Mouse (Mus musculus): ENCODE measurements around the gene Gm11549. TPM values are rescaled to one million over a fixed set of nuclear protein-coding genes. Genes with fewer than 3 reads are reported as not detected.
A peak's percentile ranks its signal among the peaks of the same experiment; 100 is the strongest.

The Gm11549 gene
- polyA plus RNA-seq, 1 experiment from 2014 or later: 0.20 TPM

- Histone ChIP-seq H3K27me3 (replicated peaks; ENCODE audit: control insufficient read depth, insufficient read depth, low read length) (no peaks in the 10 kb centered on the region), H3K9ac (ENCODE audit: low read length) (no peak overlapping the region), H3K4me2 (ENCODE audit: low read length) (no peak overlapping the region), H3K4me1 (replicated peaks; ENCODE audit: control insufficient read depth, insufficient read depth, low read length) (no peaks in the 10 kb centered on the region), H3K27ac (ENCODE audit: low read depth) (no peak overlapping the region), H3K36me3 (ENCODE audit: control insufficient read depth, insufficient read depth, low read length) (no peaks in the 10 kb centered on the region), H3K4me3 (ENCODE audit: low read depth, low read length) (no peak overlapping the region), H3K9me3 (ENCODE audit: control insufficient read depth, low read length) (no peaks in the 10 kb centered on the region)
- DNase-seq (ENCODE audit: low spot score) (no peak), ATAC-seq (replicated peaks; ENCODE audit: low FRiP score, low TSS enrichment, low read depth) (no peak)
- 75% methylated on average over 7 of the region's 7 CpGs for WGBS
Observed at GRCm38 (mm10) chr3:36501546-36501945, 20.1 kb downstream of the Gm11549 start.

- H3K4me1 ChIP-seq (replicated peaks; ENCODE audit: control insufficient read depth, insufficient read depth, low read length): no peaks in the 10 kb centered on the region
- no peaks in the 10 kb centered on the region for H3K36me3 ChIP-seq (ENCODE audit: control insufficient read depth, insufficient read depth, low read length)
- no peaks in the 10 kb centered on the region for H3K27me3 ChIP-seq (replicated peaks; ENCODE audit: control insufficient read depth, insufficient read depth, low read length)
- H3K9ac ChIP-seq (ENCODE audit: low read length): no peak overlapping the region
- DNase-seq (ENCODE audit: low spot score) (peak; percentile 20), ATAC-seq (replicated peaks; ENCODE audit: low FRiP score, low TSS enrichment, low read depth) (no peak)
- H3K9me3 ChIP-seq (ENCODE audit: control insufficient read depth, low read length): no peaks in the 10 kb centered on the region
- WGBS: 83% methylated on average over 8 of the region's 8 CpGs
- H3K27ac ChIP-seq (ENCODE audit: low read depth): no peak overlapping the region
- H3K4me3 ChIP-seq (ENCODE audit: low read depth, low read length): no peak overlapping the region
- no peak overlapping the region for H3K4me2 ChIP-seq (ENCODE audit: low read length)
Observed at GRCm38 (mm10) chr3:36500976-36501375, 20.6 kb downstream of the Gm11549 start.

DNA sequence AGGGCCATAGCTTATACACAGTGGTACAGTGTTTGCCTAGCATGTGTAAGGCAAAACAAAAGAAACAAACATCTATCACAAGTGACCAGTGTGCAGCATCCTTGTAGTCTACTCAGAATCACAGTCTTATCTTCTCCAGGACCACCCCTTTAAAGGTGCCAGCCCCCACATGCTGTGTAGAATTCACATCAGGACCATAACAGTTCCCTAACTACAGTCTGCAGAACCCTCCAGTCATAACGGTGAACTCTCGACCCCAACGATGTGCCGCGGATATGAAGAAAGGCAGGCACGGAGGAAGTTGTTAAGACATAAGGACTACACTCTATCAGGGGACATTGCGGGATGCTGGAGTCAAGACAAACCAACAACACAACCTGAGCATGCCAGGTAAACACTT, 22.2 kb downstream of the Gm11549 start:
- H3K9ac ChIP-seq (ENCODE audit: low read length): no peak overlapping the region
- H3K27ac ChIP-seq (ENCODE audit: low read depth): no peak overlapping the region
- no peak overlapping the region for H3K4me2 ChIP-seq (ENCODE audit: low read length)
- H3K4me3 ChIP-seq (ENCODE audit: low read depth, low read length): no peak overlapping the region
- no peak for ATAC-seq (replicated peaks; ENCODE audit: low FRiP score, low TSS enrichment, low read depth)
- no peaks in the 10 kb centered on the region for H3K4me1 ChIP-seq (replicated peaks; ENCODE audit: control insufficient read depth, insufficient read depth, low read length)
- WGBS: 93% methylated on average over 7 of the region's 7 CpGs
- H3K9me3 ChIP-seq (ENCODE audit: control insufficient read depth, low read length): no peaks in the 10 kb centered on the region
- no peak for DNase-seq (ENCODE audit: low spot score)
- H3K36me3 ChIP-seq (ENCODE audit: control insufficient read depth, insufficient read depth, low read length): no peaks in the 10 kb centered on the region
- no peaks in the 10 kb centered on the region for H3K27me3 ChIP-seq (replicated peaks; ENCODE audit: control insufficient read depth, insufficient read depth, low read length)

DNA sequence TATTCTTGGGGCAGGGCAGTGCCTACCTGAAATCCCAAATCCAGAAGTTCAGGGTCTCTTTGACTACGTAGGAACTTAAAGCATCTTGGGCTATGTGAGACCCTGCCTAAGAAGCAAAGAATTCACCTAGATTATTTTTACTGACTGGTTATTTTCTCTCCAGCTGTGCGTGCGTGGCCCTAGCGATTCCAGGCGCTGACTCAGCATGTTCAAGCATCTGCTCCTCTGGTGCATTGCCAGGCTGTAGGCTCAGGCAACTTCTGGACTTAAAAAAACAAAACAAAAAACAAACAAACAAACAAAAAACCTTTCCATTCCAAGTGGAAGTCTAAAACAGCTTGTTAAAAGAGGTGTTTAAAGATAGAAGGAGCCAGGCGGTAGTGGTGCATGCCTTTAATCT, 23.4 kb downstream of the Gm11549 start:
- Histone ChIP-seq H3K4me3 (ENCODE audit: low read depth, low read length) (no peak overlapping the region), H3K9me3 (ENCODE audit: control insufficient read depth, low read length) (no peaks in the 10 kb centered on the region), H3K4me1 (replicated peaks; ENCODE audit: control insufficient read depth, insufficient read depth, low read length) (no peaks in the 10 kb centered on the region), H3K4me2 (ENCODE audit: low read length) (no peak overlapping the region), H3K27me3 (replicated peaks; ENCODE audit: control insufficient read depth, insufficient read depth, low read length) (no peaks in the 10 kb centered on the region), H3K27ac (ENCODE audit: low read depth) (no peak overlapping the region), H3K9ac (ENCODE audit: low read length) (no peak overlapping the region), H3K36me3 (ENCODE audit: control insufficient read depth, insufficient read depth, low read length) (no peaks in the 10 kb centered on the region)
- 82% methylated on average over 6 of the region's 6 CpGs for WGBS
- DNase-seq (ENCODE audit: low spot score): no peak
- ATAC-seq (replicated peaks; ENCODE audit: low FRiP score, low TSS enrichment, low read depth): no peak

DNA sequence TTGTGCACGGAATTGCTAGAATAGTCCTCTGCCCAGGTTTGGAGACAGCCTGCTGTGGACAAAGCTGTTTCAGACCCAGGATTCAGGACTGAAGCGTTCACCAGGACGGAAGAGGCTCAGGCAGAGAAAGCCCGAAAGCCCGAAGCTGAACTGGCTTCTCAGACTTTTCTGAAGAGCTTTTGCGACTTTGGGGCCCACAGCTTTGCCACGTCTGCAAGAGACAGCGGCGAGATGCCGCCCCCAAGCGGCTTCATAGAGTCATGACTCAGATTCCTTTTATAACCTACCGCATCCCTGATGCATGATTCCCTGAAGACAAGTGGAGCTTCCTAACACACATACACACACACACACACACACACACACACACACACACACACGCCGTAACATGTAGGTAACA, 24.9 kb downstream of the Gm11549 start:
- WGBS: 13% methylated on average over 14 of the region's 14 CpGs
- DNase-seq (ENCODE audit: low spot score) (peak; percentile 80), ATAC-seq (replicated peaks; ENCODE audit: low FRiP score, low TSS enrichment, low read depth) (peak; percentile 48; the same call in 1 of the 2 replicates)
- Histone ChIP-seq H3K4me2 (ENCODE audit: low read length) (no peak overlapping the region), H3K27ac (ENCODE audit: low read depth) (no peak overlapping the region), H3K9me3 (ENCODE audit: control insufficient read depth, low read length) (no peaks in the 10 kb centered on the region), H3K4me1 (replicated peaks; ENCODE audit: control insufficient read depth, insufficient read depth, low read length) (no peaks in the 10 kb centered on the region), H3K27me3 (replicated peaks; ENCODE audit: control insufficient read depth, insufficient read depth, low read length) (no peaks in the 10 kb centered on the region), H3K4me3 (ENCODE audit: low read depth, low read length) (no peak overlapping the region), H3K9ac (ENCODE audit: low read length) (no peak overlapping the region), H3K36me3 (ENCODE audit: control insufficient read depth, insufficient read depth, low read length) (no peaks in the 10 kb centered on the region)

- Histone ChIP-seq H3K9me3 (ENCODE audit: control insufficient read depth, low read length) (no peaks in the 10 kb centered on the region), H3K9ac (ENCODE audit: low read length) (no peak overlapping the region), H3K27me3 (replicated peaks; ENCODE audit: control insufficient read depth, insufficient read depth, low read length) (no peaks in the 10 kb centered on the region), H3K4me2 (ENCODE audit: low read length) (no peak overlapping the region), H3K36me3 (ENCODE audit: control insufficient read depth, insufficient read depth, low read length) (no peaks in the 10 kb centered on the region), H3K4me1 (replicated peaks; ENCODE audit: control insufficient read depth, insufficient read depth, low read length) (no peaks in the 10 kb centered on the region), H3K4me3 (ENCODE audit: low read depth, low read length) (no peak overlapping the region), H3K27ac (ENCODE audit: low read depth) (no peak overlapping the region)
- ATAC-seq (replicated peaks; ENCODE audit: low FRiP score, low TSS enrichment, low read depth) (no peak), DNase-seq (ENCODE audit: low spot score) (no peak)
- WGBS: 87% methylated on average over 9 of the region's 9 CpGs
Observed at GRCm38 (mm10) chr3:36496273-36496672, 25.3 kb downstream of the Gm11549 start.

DNA sequence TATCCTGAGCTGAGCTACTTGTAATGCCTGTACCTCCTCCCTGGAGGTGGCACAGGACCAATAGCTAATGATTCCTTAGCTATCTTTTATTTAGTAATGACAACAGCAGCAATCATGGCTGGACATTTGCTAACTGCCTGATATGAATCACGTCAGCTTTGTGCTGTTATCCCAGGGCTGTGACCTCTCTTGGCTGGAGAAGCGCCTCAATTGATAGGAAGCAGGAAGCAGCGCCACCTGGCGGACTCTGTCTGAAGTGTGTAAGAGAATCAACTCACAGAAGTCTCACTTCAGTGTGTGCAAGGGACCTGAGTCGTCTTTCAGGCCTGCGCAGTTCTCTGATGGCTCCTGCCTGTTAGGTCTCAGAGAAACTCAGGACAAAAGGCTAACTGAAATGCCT, 26.2 kb downstream of the Gm11549 start:
- H3K9me3 ChIP-seq (ENCODE audit: control insufficient read depth, low read length): no peaks in the 10 kb centered on the region
- no peaks in the 10 kb centered on the region for H3K36me3 ChIP-seq (ENCODE audit: control insufficient read depth, insufficient read depth, low read length)
- H3K9ac ChIP-seq (ENCODE audit: low read length): no peak overlapping the region
- WGBS: 10% methylated on average over 6 of the region's 6 CpGs
- H3K27me3 ChIP-seq (replicated peaks; ENCODE audit: control insufficient read depth, insufficient read depth, low read length): no peaks in the 10 kb centered on the region
- H3K4me1 ChIP-seq (replicated peaks; ENCODE audit: control insufficient read depth, insufficient read depth, low read length): no peaks in the 10 kb centered on the region
- no peak overlapping the region for H3K4me3 ChIP-seq (ENCODE audit: low read depth, low read length)
- H3K4me2 ChIP-seq (ENCODE audit: low read length): 0 out of 2 replicates have a peak overlapping the region, but pooled peaks have one; percentile 20
- DNase-seq (ENCODE audit: low spot score): peak; percentile 94
- H3K27ac ChIP-seq (ENCODE audit: low read depth): no peak overlapping the region
- peak; percentile 59; the same call in 1 of the 2 replicates for ATAC-seq (replicated peaks; ENCODE audit: low FRiP score, low TSS enrichment, low read depth)

- ATAC-seq (replicated peaks; ENCODE audit: low FRiP score, low TSS enrichment, low read depth): no peak
- no peak for DNase-seq (ENCODE audit: low spot score)
- no peak overlapping the region for H3K27ac ChIP-seq (ENCODE audit: low read depth)
- no peaks in the 10 kb centered on the region for H3K36me3 ChIP-seq (ENCODE audit: control insufficient read depth, insufficient read depth, low read length)
- no peaks in the 10 kb centered on the region for H3K4me1 ChIP-seq (replicated peaks; ENCODE audit: control insufficient read depth, insufficient read depth, low read length)
- no peak overlapping the region for H3K4me3 ChIP-seq (ENCODE audit: low read depth, low read length)
- no peaks in the 10 kb centered on the region for H3K9me3 ChIP-seq (ENCODE audit: control insufficient read depth, low read length)
- H3K27me3 ChIP-seq (replicated peaks; ENCODE audit: control insufficient read depth, insufficient read depth, low read length): no peaks in the 10 kb centered on the region
- H3K9ac ChIP-seq (ENCODE audit: low read length): no peak overlapping the region
- no peak overlapping the region for H3K4me2 ChIP-seq (ENCODE audit: low read length)
- WGBS: 87% methylated on average over 2 of the region's 2 CpGs
Observed at GRCm38 (mm10) chr3:36494613-36495012, 27.0 kb downstream of the Gm11549 start.

DNA sequence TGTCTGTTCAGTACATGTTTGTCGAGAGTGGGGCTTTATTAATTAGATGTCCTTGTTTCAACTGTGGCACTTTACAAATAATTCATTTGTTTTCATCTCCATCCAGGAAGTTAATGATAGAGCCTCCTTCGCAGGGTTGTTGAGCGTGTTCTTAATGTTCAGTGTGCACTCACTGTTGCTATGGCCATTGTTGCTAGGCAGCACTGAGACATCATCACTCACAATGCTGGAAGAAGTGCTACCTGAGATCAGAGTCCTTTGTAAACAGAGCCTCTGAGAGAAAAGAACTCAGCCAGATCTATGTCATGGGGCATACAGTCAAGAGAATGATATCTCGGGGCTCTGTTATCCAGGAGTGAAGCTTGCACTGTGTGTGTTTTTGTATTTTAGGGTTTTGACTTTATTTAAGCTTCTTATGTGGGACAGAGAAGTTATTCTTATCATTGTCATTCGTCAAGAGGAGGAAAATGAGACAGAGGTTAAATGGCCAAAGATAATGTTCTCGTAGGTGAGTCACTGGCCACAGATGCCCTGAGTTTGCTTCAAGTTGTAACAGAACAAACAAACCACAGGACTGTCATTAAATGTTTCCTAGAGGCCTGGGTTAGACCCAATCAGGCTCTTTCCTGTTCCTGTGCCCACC, 27.9 kb downstream of the Gm11549 start:
- no peak overlapping the region for H3K4me2 ChIP-seq (ENCODE audit: low read length)
- ATAC-seq (replicated peaks; ENCODE audit: low FRiP score, low TSS enrichment, low read depth): no peak
- no peak overlapping the region for H3K27ac ChIP-seq (ENCODE audit: low read depth)
- no peaks in the 10 kb centered on the region for H3K27me3 ChIP-seq (replicated peaks; ENCODE audit: control insufficient read depth, insufficient read depth, low read length)
- no peaks in the 10 kb centered on the region for H3K36me3 ChIP-seq (ENCODE audit: control insufficient read depth, insufficient read depth, low read length)
- H3K9me3 ChIP-seq (ENCODE audit: control insufficient read depth, low read length): no peaks in the 10 kb centered on the region
- no peaks in the 10 kb centered on the region for H3K4me1 ChIP-seq (replicated peaks; ENCODE audit: control insufficient read depth, insufficient read depth, low read length)
- DNase-seq (ENCODE audit: low spot score): no peak
- H3K4me3 ChIP-seq (ENCODE audit: low read depth, low read length): no peak overlapping the region
- 52% methylated on average over 6 of the region's 6 CpGs for WGBS
- no peak overlapping the region for H3K9ac ChIP-seq (ENCODE audit: low read length)

Measured in intestine, embryonic 14.5 days (tissue).